Mouse (Mus musculus) macrophage (primary cell): Measurements from ENCODE around the gene Satb2. TPM values are rescaled to one million over a fixed set of nuclear protein-coding genes. Genes with fewer than 3 reads are reported as not detected.

Source experiments
- H3K27ac ChIP-seq: fragments of 350-480 bp; formaldehyde crosslinking; 2 replicates; pipeline ENCODE4 v1.9.0; 2021
- H3K36me3 ChIP-seq: fragments of 350-480 bp; formaldehyde crosslinking; 2 replicates; pipeline ENCODE4 v1.9.0; 2021; ENCODE audit errors: inconsistent target
- H3K4me3 ChIP-seq: fragments of 350-480 bp; formaldehyde crosslinking; 2 replicates; pipeline ENCODE4 v1.9.0; 2021; ENCODE audit errors: inconsistent target
- H3K79me2 ChIP-seq: fragments of 350-480 bp; formaldehyde crosslinking; 2 replicates; pipeline ENCODE4 v1.9.0; 2021; ENCODE audit errors: inconsistent target
- WGBS: methylation state at CpG from one replicate; pipeline ENCODE4 v1.1.7; 2026; ENCODE audit warnings: inconsistent platforms; ENCODE audit not compliant: missing documents; 5-methylcytosine and 5-hydroxymethylcytosine counted together
- polyA plus RNA-seq: library from polyadenylated mRNA; stranded (reverse); fragments of 250-400 nt; gene quantifications from 3 replicates; pipeline ENCODE4 v1.2.4, GENCODE M21; 2018; ENCODE audit warnings: inconsistent platforms

Satb2 gene
- polyA plus RNA-seq, 1 experiment from 2014 or later = 0.72 TPM

DNA sequence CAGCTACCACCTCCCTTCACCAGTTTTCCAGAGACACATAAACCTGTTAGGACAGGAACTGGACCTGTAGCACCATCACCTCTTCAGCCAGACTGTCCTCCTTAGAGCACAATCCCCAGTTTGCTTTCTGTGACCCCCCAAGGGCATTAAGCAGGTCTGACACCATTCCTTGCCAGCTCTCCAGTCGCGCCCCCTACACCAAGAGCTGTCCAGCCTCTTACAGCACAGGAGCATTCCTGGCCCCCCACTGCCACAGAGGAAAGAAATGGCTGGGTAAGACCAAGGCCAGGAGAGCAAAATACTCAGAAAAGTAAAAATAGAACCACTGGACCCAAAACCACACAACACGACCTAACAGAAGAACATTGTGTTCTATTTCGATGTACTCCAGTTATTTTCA is 48.4 kb downstream of the Satb2 start:
- no peaks in the 10 kb centered on the region for H3K79me2 ChIP-seq
- no peaks in the 10 kb centered on the region for H3K36me3 ChIP-seq
- H3K27ac ChIP-seq = no peak overlapping the region
- WGBS = 91% methylated on average over 4 of the region's 4 CpGs
- H3K4me3 ChIP-seq = no peak overlapping the region

DNA sequence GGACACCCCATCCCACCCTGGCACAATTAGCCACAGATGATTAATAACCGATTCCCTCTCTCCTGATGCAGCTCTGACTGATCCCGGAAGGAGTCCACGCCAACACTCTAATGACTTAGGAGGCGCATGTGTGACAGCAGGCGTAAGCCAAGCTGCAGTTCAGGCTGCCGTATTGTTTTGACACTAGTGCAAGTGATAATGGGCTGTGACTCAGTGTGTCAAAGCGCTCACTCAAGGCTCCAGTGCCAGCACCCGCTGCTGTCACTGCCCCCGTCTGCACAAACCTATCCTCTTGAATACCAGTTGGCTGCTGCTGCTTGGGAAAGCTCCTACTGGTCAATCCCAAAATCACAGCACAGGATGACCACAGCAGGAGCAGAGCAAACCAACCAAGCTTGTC is 49.7 kb downstream of the Satb2 start:
- Histone ChIP-seq H3K36me3 (no peaks in the 10 kb centered on the region), H3K4me3 (no peak overlapping the region), H3K79me2 (no peaks in the 10 kb centered on the region), H3K27ac (no peak overlapping the region)
- WGBS = 94% methylated on average over 9 of the region's 9 CpGs

DNA sequence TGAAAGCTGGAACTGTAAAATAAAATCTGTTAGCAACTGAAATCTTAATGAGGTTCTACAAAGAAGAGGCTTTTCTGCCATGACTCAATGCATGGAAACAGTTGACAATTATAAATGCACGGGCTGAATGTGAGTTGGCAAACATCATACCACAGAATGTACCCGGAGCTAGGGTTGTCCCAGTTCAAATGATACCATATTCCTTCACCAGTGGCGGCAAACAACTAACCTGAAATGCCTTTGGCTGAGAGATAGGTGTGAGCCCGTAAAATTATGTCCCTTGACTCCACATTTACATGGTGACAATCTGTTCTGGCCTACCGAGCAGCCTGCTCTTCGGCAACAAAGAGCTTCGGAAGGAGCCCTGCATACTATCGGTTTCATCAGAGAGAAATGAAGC is 58.0 kb downstream of the Satb2 start:
- Histone ChIP-seq H3K79me2 (no peaks in the 10 kb centered on the region), H3K36me3 (no peaks in the 10 kb centered on the region), H3K27ac (no peak overlapping the region), H3K4me3 (no peak overlapping the region)
- WGBS = 92% methylated on average over 7 of the region's 8 CpGs

DNA sequence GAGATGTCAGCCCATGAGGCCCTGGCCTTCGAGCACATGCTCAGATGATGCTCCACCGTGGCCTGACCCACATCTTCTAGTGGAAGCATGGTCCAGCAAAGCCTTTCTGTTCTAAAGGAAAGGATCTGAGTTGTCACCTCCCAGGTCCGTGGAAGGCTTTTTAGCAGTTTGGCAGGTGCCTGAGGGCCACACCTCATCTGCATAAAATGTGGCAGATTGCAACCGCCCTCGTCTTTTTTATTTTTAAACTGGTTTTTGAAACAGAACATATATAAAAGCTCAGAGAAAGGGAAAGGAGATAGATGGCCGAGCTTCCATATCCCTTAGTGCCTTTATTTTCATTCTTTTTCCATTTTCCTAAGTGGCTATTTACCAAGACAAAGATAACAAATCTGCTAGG is 64.2 kb downstream of the Satb2 start:
- Histone ChIP-seq H3K27ac (no peak overlapping the region), H3K4me3 (no peak overlapping the region), H3K79me2 (no peaks in the 10 kb centered on the region), H3K36me3 (no peaks in the 10 kb centered on the region)
- WGBS = 91% methylated on average over 6 of the region's 6 CpGs

DNA sequence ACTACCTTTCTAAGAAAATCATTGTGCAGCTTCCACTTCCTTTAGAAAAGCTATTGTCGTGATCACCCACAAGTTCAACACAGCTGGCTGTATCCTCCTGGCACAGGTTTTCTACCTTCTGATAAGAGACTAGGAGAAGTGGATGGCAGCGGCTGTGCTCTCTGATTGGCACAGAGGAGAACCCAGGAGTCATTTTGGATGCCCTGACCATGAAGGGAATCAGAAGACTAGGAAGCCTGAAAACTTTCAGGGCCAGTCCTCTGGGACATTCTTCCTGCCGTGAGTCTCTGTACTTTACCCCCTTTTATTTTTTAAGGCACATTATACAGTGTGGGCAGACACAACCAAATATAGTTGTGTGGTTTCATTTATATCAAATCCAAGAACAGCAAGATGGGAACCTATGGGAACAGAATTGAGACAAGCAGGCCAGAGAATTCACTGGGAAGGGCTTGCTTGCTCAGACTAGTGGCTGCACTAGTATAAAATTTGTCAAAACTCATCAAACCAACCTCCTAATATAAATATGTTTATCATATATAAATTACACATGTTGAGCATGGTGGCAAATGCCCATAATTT is 77.7 kb downstream of the Satb2 start:
- Histone ChIP-seq H3K79me2 (no peaks in the 10 kb centered on the region), H3K27ac (no peak overlapping the region), H3K4me3 (no peak overlapping the region), H3K36me3 (no peaks in the 10 kb centered on the region)
- WGBS = 82% methylated on average over 3 of the region's 3 CpGs

DNA sequence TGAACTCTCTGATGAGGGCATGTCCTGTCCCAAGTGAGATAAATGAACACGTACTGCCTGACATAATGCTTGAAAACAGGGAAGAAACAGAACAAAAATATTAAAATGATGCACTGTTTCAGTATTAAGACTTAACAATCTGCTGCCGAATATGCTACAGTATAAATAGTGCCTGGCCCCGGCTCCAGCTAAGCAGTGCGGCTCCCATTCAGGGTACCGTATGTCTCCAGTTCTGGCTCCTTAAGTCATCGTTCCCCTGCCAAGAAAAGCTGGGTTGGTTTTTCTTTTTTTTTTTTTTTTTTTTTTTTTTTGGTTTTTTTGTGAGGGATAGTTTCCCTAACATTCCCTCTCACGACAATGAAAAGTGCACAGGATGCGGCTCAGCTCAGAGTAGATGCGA is 78.3 kb downstream of the Satb2 start:
- Histone ChIP-seq H3K36me3 (no peaks in the 10 kb centered on the region), H3K4me3 (no peak overlapping the region), H3K79me2 (no peaks in the 10 kb centered on the region), H3K27ac (no peak overlapping the region)
- WGBS = 93% methylated on average over 9 of the region's 9 CpGs

DNA sequence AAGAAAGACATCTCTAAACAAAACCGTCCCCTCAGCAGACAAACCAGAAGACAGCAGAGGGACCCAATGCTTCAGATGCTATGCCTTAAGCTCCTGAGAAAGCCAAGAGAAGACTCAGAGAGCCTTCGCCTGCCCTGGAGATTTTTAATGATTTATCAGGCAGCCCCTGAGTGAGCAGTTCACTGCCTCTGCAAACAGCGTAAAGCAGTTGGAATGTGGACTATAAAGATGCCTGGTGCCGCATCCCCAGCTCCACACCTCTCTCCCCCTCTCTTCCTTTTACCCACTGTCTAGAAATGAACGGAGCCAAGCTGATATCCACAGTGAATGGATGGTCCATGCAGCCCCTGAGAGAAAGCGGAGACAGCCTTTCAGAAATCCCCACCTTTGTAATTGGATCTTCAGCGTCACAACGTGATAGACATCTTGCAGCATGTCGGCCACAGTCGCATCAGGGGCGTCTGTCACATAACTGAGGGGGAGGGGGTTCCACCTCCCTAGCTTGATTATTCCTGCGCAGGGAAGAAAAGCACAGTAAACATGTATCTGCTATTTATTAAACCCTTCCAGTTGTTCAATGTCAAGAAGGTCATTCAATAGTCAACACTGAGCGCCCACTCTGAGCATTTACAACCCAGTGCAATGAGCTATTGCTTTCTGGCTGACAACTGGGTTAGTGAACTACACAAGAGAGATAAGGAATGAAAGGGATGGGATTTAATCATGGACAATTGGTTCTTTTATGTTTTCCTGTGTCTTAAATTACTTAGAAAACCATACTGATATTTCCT is 79.6 kb downstream of the Satb2 start:
- Histone ChIP-seq H3K79me2 (no peaks in the 10 kb centered on the region), H3K36me3 (no peaks in the 10 kb centered on the region), H3K4me3 (no peak overlapping the region), H3K27ac (no peak overlapping the region)
- WGBS = 95% methylated on average over 13 of the region's 13 CpGs

DNA sequence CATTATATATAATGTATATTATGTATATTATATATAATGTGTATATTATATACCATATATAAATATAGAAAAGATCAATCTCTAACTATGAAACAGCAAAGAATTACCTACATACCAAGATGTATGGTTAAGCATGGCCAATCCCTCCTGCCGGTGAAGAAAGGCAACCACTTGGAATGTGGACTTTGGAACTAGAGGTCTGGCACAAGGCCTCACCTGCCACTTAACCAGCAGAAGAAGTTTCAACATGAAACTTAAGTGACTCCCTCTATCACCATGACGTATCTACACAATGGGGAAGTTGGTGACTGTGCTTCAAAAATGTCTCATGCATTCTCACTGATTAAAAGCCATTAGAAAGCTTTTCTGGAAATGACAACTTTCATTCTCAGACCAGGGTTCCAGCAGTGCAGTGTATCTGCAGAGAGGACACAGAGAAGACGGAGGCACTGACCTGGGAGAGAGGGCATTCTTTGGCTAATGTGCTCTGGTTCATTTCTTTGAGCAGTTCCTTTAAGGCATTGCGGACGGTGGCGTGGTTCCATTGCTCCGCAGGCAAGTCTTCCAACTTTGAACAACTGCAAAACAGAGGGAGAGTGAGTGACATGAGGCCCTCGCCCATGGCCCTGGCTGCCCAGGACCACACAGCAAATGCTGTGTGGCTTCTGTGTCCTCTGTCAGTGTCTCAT is 80.8 kb downstream of the Satb2 start:
- Histone ChIP-seq H3K4me3 (no peak overlapping the region), H3K27ac (no peak overlapping the region), H3K36me3 (no peaks in the 10 kb centered on the region), H3K79me2 (no peaks in the 10 kb centered on the region)
- WGBS = 93% methylated on average over 8 of the region's 8 CpGs

DNA sequence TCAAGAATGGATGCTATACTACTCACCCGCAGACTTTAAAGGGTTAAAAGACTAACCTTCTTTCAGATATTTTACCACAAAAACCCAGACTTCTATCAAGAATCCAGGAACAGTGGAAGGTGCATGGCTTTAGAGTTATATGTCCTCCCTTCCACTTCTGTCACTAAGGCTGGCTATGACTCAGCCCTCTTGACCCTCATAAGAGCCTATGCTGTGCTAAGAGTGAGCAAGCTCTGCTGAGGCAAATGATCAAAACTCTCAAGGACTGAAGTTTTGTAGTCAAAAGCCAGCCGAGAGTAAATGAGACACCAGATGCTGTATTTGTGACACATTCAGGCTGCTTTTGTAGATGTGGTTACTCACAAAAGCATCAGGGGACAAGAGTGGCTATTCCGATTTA is 81.8 kb downstream of the Satb2 start:
- WGBS = 100% methylated on average over 3 of the region's 3 CpGs
- Histone ChIP-seq H3K36me3 (no peaks in the 10 kb centered on the region), H3K4me3 (no peak overlapping the region), H3K79me2 (no peaks in the 10 kb centered on the region), H3K27ac (no peak overlapping the region)

DNA sequence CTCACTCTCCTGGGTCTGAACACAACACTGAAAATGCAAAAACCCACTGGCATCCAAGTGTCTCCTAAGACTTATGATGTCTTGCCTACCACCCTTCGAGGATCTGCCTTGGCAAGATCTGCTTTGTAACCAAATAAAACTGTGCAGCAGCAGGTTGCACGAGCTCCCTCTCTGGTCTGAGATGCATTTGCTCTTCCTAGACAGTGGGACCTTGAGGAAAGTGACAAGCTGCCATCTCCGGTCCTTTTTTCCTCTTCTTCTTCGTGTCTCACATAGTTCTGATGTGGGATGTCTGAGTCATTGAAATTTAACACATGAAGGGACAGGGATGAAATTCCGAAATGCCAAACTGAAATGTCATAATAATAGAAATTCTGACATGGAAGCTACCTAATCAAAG is 85.7 kb downstream of the Satb2 start:
- no peak overlapping the region for H3K27ac ChIP-seq
- no peaks in the 10 kb centered on the region for H3K36me3 ChIP-seq
- H3K79me2 ChIP-seq = no peaks in the 10 kb centered on the region
- 83% methylated on average over 5 of the region's 5 CpGs for WGBS
- H3K4me3 ChIP-seq = no peak overlapping the region

DNA sequence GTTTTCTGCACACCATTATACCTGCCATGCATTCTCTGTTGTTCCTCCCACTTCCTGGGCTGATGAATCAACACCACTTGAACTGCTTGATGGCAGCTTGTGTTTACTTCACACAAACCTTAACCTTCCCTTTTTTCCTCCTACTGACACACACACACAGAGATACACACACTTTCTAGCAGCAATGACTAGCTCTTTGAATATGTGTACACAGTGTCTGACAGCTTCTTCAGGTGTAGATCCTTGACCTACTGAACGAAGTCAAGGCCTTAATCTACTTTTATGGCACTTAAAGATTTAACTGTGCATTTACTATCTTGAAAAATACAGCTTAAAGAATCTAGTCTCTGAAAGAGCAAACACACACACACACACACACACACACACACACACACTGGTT is 89.5 kb downstream of the Satb2 start:
- H3K4me3 ChIP-seq = no peak overlapping the region
- 67% methylated on average over 1 of the region's 1 CpGs for WGBS
- no peak overlapping the region for H3K27ac ChIP-seq
- H3K79me2 ChIP-seq = no peaks in the 10 kb centered on the region
- no peaks in the 10 kb centered on the region for H3K36me3 ChIP-seq

DNA sequence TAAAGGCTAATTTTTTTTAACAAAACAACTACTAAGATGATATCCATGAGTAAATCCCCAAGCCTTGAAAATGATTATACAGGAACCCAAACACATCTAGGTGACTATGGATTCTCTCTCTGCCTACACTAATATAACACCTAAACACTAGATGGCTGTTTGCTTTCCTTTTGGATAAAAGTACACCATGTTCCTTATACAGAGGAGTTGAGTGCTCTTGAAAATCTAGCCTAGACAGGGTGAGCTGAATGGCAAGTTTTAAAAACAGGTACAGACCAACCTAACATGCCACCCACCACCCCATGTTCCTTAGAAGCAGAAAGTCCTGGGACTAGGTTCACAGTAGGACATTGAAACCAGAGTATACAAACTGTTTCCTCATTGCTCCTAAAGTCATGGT is 90.9 kb downstream of the Satb2 start:
- no peaks in the 10 kb centered on the region for H3K79me2 ChIP-seq
- no peaks in the 10 kb centered on the region for H3K36me3 ChIP-seq
- no peak overlapping the region for H3K4me3 ChIP-seq
- H3K27ac ChIP-seq = no peak overlapping the region

DNA sequence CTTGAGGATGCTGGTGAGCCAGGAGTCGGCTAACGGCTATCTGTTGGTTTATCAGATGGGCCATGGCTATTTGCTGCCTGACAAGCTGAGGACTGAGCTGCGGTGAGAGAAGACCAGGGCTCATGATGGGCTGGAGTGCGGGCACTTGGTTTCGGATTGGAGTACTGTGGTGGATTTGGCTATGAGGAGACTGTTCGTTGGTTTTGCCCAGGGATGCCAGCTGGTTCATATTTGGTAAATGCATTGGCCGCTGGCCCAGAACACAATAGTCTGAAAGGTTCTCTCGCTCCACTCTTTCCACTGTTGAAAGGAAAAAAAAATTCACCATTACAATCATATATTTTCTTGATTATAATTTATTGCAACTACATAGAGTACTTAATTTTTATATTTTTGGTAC is 107.0 kb downstream of the Satb2 start:
- no peaks in the 10 kb centered on the region for H3K79me2 ChIP-seq
- no peak overlapping the region for H3K4me3 ChIP-seq
- 98% methylated on average over 7 of the region's 8 CpGs for WGBS
- no peaks in the 10 kb centered on the region for H3K36me3 ChIP-seq
- no peak overlapping the region for H3K27ac ChIP-seq

DNA sequence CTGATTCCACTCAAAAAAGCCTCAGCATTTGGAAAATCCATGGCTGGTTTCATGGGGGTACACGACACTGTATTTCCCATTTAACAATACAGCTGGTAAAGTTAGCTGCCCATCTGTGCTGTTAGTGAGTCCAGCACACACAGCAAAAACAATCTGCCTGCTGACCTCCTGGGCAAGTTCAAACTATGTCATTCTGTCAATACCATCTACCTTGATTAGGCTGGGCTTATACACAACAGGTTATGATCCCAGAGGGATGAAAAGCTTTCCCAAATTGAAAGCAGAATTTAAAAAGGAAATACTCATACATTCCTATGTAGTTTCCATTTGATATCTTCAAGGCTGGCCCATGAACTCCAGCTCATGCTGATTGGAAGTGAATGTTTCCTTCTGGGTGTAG is 113.2 kb downstream of the Satb2 start:
- H3K27ac ChIP-seq = no peak overlapping the region
- no peaks in the 10 kb centered on the region for H3K79me2 ChIP-seq
- H3K4me3 ChIP-seq = no peak overlapping the region
- H3K36me3 ChIP-seq = no peaks in the 10 kb centered on the region
- WGBS = 80% methylated on average over 1 of the region's 1 CpGs

DNA sequence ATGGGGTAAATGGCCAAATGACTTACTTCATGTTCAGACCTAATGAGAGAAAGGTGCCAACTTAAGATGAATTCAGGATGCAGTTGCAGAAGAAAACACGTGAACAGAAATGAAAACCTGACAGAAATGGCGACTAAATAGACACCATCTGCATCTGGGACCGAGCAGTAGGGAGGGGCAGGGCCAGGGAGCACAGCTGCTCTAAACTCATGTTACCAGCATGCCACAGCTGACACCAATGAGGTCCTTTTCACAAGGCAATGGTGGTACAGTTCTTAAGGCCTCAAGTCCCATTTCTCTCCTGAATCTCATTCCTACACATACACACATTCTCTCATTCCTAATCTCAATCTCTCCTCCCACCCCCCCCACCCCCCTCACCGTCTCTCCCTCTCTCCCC is 115.7 kb downstream of the Satb2 start:
- Histone ChIP-seq H3K36me3 (no peaks in the 10 kb centered on the region), H3K79me2 (no peaks in the 10 kb centered on the region), H3K4me3 (no peak overlapping the region), H3K27ac (no peak overlapping the region)
- 95% methylated on average over 4 of the region's 4 CpGs for WGBS
